Mouse (Mus musculus) kidney, embryonic 15.5 days (tissue): ENCODE data around the gene Slc6a5. TPM values are rescaled to one million over a fixed set of nuclear protein-coding genes. Genes with fewer than 3 reads are reported as not detected.

ENCODE experiments used
- ATAC-seq: fragments of 200-750 bp; cut with Nextera tagmentation; replicated peaks from 2 replicates; pipeline ENCODE4 v1.8.0; 2017; ENCODE audit warnings: moderate TSS enrichment; ENCODE audit not compliant: low FRiP score
- H3K27ac ChIP-seq: fragments of 300-500 bp; sonication (generic); 2 replicates; pipeline ENCODE4 v1.5.1; 2015; ENCODE audit warnings: mild to moderate bottlenecking, inconsistent platforms
- H3K27me3 ChIP-seq: fragments of 300-500 bp; sonication (generic); 2 replicates; pipeline ENCODE4 v1.6.1; 2015; ENCODE audit warnings: inconsistent platforms
- H3K36me3 ChIP-seq: fragments of 300-500 bp; sonication (generic); 2 replicates; pipeline ENCODE4 v1.6.1; 2015; ENCODE audit warnings: inconsistent platforms
- H3K4me1 ChIP-seq: fragments of 300-500 bp; sonication (generic); 2 replicates; pipeline ENCODE4 v1.6.1; 2015; ENCODE audit warnings: inconsistent platforms
- H3K4me2 ChIP-seq: fragments of 300-500 bp; sonication (generic); 2 replicates; pipeline ENCODE4 v1.6.1; 2015; ENCODE audit warnings: moderate library complexity, mild to moderate bottlenecking, inconsistent platforms
- H3K4me3 ChIP-seq: fragments of 300-500 bp; sonication (generic); replicated peaks from 2 replicates; pipeline ENCODE4 v1.5.1; 2015; ENCODE audit warnings: mild to moderate bottlenecking, inconsistent platforms
- H3K9ac ChIP-seq: fragments of 300-500 bp; sonication (generic); 2 replicates; pipeline ENCODE4 v1.6.1; 2015; ENCODE audit warnings: mild to moderate bottlenecking, inconsistent platforms
- H3K9me3 ChIP-seq: fragments of 300-500 bp; sonication (generic); replicated peaks from 2 replicates; pipeline ENCODE4 v1.6.1; 2016; ENCODE audit warnings: inconsistent platforms
- WGBS: fragments of 180-500 bp; shearing (Covaris S2); methylation state at CpG from one replicate; pipeline ENCODE4 v1.1.7; 2015; ENCODE audit warnings: mixed read lengths; 5-methylcytosine and 5-hydroxymethylcytosine counted together
- polyA plus RNA-seq: library from polyadenylated mRNA; unstranded; fragments of >200 nt; fragmentation: Nextera tagmentation; extraction: Ambion mirVana; gene quantifications from 2 replicates; pipeline ENCODE4 v1.2.1, GENCODE M21; 2015

Slc6a5 gene
- polyA plus RNA-seq, 1 experiment from 2014 or later: 0.04 TPM

DNA sequence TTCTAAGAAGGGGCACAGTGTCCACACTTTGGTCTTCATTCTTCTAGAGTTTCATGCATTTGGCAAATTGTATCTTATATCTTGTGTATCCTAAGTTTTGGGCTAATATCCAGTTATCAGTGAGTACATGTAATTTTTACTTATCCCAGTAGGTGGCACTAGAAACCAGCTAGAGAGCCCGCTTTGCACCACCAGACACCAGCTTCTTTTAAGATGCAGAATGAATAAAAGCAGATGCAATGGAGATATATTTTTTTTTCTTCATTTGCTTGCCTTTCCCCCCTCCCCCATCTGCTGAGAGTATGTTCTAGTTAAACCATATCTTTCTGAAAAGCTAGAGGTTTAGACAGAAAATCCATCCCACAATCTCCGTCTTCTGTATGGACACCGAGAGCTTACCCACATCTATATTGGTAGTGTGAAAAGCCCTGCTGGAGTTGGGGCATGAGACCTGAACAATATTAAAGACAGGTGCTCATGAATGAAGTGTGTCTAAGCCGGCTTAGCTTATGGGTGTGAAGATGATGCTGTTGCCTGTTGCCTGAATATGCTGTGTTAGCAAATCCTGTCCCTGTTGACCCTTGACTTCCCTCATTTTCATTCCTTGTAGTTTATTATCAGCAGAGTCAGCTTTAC lies 43.7 kb downstream of the Slc6a5 start:
- no peaks in the 10 kb centered on the region for H3K9me3 ChIP-seq
- no peaks in the 10 kb centered on the region for H3K27me3 ChIP-seq
- no peak overlapping the region for H3K4me3 ChIP-seq
- H3K36me3 ChIP-seq: no peaks in the 10 kb centered on the region
- no peak overlapping the region for H3K4me2 ChIP-seq
- H3K4me1 ChIP-seq: peaks cover 23% of the 10 kb centered on the region
- no peak overlapping the region for H3K9ac ChIP-seq
- H3K27ac ChIP-seq: no peak overlapping the region
- 51% methylated on average over 4 of the region's 4 CpGs for WGBS
- ATAC-seq: no peak

DNA sequence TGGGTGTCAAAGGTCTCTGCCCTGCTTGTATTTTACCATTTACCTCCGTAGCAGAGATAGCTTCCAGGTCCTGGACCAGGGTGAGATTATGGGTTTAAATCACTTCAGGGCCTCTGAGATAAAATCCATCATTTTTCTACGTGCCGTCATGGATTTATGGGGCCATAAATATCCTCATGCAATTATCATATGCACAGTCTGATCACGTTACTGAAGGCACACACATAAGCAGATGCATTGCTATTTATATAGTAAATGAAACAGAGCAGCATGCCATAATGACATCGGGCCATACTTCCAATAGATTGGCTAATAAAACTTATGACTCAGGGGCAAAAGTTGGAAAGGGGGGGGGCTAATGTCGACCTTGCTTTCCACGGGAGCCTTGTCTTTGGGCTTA lies 44.9 kb downstream of the Slc6a5 start:
- no peaks in the 10 kb centered on the region for H3K27me3 ChIP-seq
- WGBS: 18% methylated on average over 7 of the region's 7 CpGs
- H3K9ac ChIP-seq: no peak overlapping the region
- H3K4me2 ChIP-seq: no peak overlapping the region
- no peaks in the 10 kb centered on the region for H3K9me3 ChIP-seq
- ATAC-seq: no peak
- peaks cover 23% of the 10 kb centered on the region for H3K4me1 ChIP-seq
- H3K27ac ChIP-seq: no peak overlapping the region
- no peak overlapping the region for H3K4me3 ChIP-seq
- H3K36me3 ChIP-seq: no peaks in the 10 kb centered on the region

DNA sequence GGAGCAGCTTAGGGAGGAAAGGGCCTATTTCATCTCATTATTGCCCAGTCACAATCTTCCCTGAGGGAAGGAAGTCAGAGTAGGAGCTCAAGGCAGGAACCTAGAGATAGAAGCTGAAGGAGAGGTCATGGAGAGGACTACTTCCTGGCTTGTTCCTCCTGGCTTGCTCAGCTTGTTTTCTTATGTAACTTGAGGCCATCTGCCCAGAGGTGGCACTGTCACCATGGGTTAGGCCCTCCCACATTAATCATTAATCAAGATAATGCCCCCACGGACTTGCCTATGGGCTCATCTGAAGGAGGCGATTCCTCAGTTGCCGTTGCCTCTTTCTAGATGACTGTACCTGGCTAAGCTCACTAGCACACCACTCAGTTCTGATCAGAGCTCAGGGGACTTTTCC lies 47.2 kb downstream of the Slc6a5 start:
- Histone ChIP-seq H3K36me3 (no peaks in the 10 kb centered on the region), H3K27ac (peak overlapping the region; percentile 41; the same call in 1 of the 2 replicates), H3K4me2 (no peak overlapping the region), H3K4me3 (no peak overlapping the region), H3K9me3 (no peaks in the 10 kb centered on the region), H3K9ac (no peak overlapping the region), H3K27me3 (no peaks in the 10 kb centered on the region), H3K4me1 (peaks cover 23% of the 10 kb centered on the region)
- ATAC-seq: peak; percentile 80
- WGBS: 14% methylated on average over 3 of the region's 3 CpGs

DNA sequence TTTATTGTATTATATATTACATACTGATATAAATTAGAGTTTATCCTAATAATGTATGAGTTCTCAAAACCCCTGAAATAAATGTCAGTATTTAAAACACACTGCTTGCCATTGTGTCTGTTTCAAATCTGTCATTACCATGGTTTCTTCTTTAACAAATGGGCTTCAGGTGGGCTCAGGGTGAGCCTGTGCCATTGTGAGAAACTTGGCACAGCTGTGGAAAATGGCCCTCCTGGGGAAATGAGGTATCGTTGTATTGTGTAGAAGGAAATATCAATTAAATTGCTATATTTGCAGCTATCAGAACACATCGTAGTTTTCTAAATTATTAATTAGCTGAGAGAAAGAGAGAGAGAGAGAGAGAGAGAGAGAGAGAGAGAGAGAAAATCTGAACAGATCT lies 53.8 kb downstream of the Slc6a5 start:
- no peak overlapping the region for H3K4me2 ChIP-seq
- H3K4me3 ChIP-seq: no peak overlapping the region
- no peak overlapping the region for H3K9ac ChIP-seq
- no peaks in the 10 kb centered on the region for H3K9me3 ChIP-seq
- no peaks in the 10 kb centered on the region for H3K4me1 ChIP-seq
- no peaks in the 10 kb centered on the region for H3K27me3 ChIP-seq
- no peak overlapping the region for H3K27ac ChIP-seq
- H3K36me3 ChIP-seq: no peaks in the 10 kb centered on the region
- 89% methylated on average over 2 of the region's 2 CpGs for WGBS
- ATAC-seq: no peak

DNA sequence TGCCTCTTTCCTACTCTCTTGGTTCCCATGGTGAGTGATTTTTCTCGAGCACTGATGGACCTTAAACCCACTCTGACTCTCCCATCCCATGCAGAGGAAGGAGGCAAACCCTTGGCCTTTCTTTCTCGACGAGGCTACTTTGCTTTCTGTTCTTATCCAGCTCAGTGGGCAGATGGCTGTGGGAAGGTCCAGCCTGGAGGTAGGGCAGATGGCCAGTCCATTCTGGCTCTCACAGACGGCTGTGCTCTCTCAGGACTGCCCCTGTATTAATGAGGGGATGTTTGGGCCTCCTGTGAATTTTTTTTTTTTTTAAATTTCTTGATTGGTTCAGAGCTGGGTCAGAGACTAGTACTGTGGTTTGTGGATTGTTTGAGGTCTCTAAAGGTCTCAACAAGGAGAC lies 59.6 kb downstream of the Slc6a5 start:
- H3K27me3 ChIP-seq: peaks cover 13% of the 10 kb centered on the region
- H3K9ac ChIP-seq: no peak overlapping the region
- no peak for ATAC-seq
- H3K9me3 ChIP-seq: no peaks in the 10 kb centered on the region
- no peak overlapping the region for H3K4me2 ChIP-seq
- no peak overlapping the region for H3K27ac ChIP-seq
- no peaks in the 10 kb centered on the region for H3K36me3 ChIP-seq
- no peak overlapping the region for H3K4me3 ChIP-seq
- WGBS: 50% methylated on average over 4 of the region's 4 CpGs
- peaks cover 5% of the 10 kb centered on the region for H3K4me1 ChIP-seq

DNA sequence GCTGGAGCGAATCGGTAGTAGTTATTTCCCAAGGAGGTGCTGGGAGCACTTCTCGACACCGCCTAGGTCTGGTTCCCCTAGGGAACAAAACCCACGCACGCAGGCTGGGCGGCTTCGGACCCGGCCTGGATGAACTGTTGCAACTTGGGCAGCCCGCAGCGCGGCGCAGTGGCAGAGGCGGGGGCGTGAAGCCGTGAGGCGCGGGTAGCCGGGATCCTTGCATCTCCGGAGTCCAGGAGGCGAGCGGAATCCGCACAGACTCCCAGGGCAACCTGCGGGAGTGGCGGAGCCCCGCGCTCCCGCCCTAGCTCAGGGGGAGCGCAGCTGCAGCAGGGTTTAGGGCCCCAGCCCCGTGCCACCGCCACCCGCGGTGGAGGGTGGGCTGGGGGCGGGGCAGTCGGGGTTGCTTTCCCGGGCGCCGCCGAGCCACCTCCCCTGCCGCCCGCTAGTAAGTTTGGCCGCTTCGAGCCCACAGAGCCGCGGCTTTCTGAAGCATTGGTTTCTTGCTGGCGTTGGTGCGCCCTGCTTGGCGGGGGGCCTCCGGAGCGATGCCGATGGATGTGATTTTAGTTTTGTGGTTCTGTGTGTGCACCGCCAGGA lies 65.0 kb downstream of the Slc6a5 start, which contains the start of gene Nell1:
TSS of gene Nell1 (plus strand) at position 24 of the 600 bp plus-strand sequence.
- H3K36me3 ChIP-seq: no peaks in the 10 kb centered on the region
- WGBS: under 1% methylated on average over 52 of the region's 52 CpGs
- H3K4me1 ChIP-seq: peaks cover 31% of the 10 kb centered on the region
- peak within 1 kb of the TSS; percentile 95 for H3K4me2 ChIP-seq
- no peak within 1 kb of the TSS for H3K27ac ChIP-seq
- H3K9ac ChIP-seq: peak within 1 kb of the TSS; percentile 50
- H3K27me3 ChIP-seq: peaks cover 56% of the 10 kb centered on the region
- H3K4me3 ChIP-seq: peak within 1 kb of the TSS; percentile 59
- ATAC-seq: peak; percentile 62
- H3K9me3 ChIP-seq: no peaks in the 10 kb centered on the region

DNA sequence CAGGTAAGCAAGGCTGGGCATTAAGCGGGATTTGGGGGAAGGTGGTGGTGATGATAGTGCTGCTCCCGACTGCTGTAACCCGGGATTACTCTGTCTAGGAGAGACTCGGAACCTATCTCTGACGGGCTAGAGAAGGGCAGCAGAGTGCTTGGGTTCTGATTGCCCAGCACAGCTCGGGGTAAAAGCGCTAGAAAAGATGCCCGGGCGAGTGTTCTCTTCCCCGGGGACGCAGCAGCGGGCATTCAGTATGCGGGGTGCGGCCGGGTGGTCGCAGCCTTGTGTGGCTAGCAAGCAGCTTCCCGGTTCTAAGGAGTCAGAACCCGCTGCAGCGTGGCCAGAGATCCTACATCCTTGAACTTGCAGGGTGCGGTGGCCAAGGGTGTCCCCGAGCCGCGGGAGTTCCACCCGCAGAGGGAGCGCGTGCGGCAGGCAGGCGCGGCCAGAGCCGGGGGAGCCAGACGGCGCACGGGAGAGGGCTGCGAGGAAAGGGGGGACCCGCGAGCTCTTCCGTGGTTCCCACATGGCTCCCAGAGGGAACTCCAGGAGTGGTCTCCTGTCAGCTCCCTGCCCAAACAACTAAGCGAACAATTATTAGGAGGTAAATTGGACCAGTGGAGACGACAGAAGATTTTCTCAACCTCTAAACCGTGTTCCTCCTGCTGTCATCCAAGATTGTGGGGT lies 65.6 kb downstream of the Slc6a5 start:
- no peaks in the 10 kb centered on the region for H3K36me3 ChIP-seq
- WGBS: under 1% methylated on average over 40 of the region's 40 CpGs
- no peak overlapping the region for H3K27ac ChIP-seq
- peaks cover 56% of the 10 kb centered on the region for H3K27me3 ChIP-seq
- H3K4me3 ChIP-seq: peak overlapping the region; percentile 59
- peak overlapping the region; percentile 50 for H3K9ac ChIP-seq
- H3K9me3 ChIP-seq: no peaks in the 10 kb centered on the region
- peak; percentile 55 for ATAC-seq
- peaks cover 31% of the 10 kb centered on the region for H3K4me1 ChIP-seq
- peak overlapping the region; percentile 95 for H3K4me2 ChIP-seq

DNA sequence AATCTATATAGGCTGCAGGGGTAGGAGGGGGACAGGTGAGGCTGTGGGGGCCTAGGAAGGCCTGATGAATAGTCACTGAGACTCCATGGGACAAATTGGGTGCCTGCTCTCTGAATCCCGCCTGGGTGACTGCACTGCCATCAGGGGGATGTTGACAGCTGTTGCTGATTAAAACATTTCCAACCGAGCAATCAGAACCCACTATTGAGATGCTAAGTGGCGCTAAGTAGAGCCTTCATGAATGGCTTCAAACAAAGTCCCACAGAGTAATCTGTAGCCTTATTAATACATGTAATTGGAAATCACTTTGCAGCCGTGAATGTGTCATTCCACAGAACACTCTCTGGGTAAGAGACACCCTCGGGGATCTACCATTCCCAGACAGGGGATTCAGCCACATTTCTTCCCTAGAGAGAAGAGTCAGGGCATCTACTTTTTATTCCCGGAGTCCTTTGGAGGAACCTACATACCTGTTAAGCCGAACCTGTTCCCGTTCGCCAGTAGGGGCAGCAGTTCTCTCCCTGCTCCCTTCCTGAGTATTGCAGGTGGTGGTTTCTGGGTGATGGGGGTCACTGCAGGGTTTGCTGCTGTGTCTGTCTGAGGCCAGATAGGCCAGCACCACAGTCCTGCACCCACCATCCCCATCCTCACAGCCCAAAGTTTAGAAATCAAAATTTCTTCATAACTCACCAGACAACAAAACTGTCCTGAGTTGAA lies 71.7 kb downstream of the Slc6a5 start:
- H3K36me3 ChIP-seq: no peaks in the 10 kb centered on the region
- H3K4me3 ChIP-seq: no peak overlapping the region
- H3K9me3 ChIP-seq: no peaks in the 10 kb centered on the region
- H3K27me3 ChIP-seq: peaks cover 21% of the 10 kb centered on the region
- 33% methylated on average over 9 of the region's 9 CpGs for WGBS
- no peak overlapping the region for H3K4me2 ChIP-seq
- no peak overlapping the region for H3K27ac ChIP-seq
- no peak overlapping the region for H3K9ac ChIP-seq
- no peak for ATAC-seq
- H3K4me1 ChIP-seq: peaks cover 17% of the 10 kb centered on the region

DNA sequence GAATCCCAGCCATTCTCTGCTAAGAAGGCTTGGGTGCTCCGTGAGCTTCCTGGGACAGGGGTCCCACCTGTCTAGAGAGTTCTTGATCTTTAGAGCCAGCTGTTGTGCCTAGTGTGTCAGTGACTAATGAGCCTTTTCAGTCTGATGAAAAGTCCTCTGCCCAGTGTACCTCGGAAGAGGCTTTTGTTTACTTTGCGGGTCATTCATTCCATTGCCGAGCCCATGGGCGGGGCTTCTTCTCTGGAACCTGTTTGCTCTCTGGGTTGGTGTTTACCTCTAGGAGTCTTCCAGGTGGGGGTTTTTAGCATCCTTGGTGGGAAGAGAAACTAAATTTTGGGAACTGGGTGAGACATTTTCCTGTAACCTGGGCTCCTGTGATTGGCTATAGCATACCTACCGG lies 74.8 kb downstream of the Slc6a5 start:
- H3K4me1 ChIP-seq: peaks cover 13% of the 10 kb centered on the region
- WGBS: 25% methylated on average over 6 of the region's 6 CpGs
- no peaks in the 10 kb centered on the region for H3K36me3 ChIP-seq
- H3K9ac ChIP-seq: no peak overlapping the region
- ATAC-seq: peak; percentile 52
- no peaks in the 10 kb centered on the region for H3K9me3 ChIP-seq
- no peaks in the 10 kb centered on the region for H3K27me3 ChIP-seq
- H3K27ac ChIP-seq: no peak overlapping the region
- H3K4me3 ChIP-seq: no peak overlapping the region
- H3K4me2 ChIP-seq: peak overlapping the region; percentile 25; the same call in 1 of the 2 replicates

DNA sequence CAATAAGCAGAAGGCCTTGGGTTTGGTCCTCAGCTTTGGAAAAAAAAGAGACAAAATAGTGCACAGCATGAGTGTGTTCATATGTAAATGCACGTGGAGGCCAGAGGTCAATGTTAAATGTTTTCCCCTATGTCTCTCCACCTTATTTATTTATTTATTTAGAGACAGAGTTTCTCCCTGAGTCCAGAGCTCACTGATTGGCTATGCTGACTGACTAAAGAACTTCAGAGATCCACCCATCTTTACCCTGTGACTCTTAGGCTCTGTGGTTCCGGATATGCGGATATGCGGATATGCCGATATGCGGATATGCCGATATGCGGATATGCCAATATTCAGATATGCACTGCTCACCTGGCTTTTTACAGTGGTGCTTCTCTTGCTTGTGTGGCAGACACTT lies 76.0 kb downstream of the Slc6a5 start:
- 92% methylated on average over 8 of the region's 8 CpGs for WGBS
- no peak overlapping the region for H3K4me3 ChIP-seq
- no peak overlapping the region for H3K9ac ChIP-seq
- no peak for ATAC-seq
- no peaks in the 10 kb centered on the region for H3K36me3 ChIP-seq
- no peak overlapping the region for H3K27ac ChIP-seq
- H3K9me3 ChIP-seq: no peaks in the 10 kb centered on the region
- no peaks in the 10 kb centered on the region for H3K27me3 ChIP-seq
- peaks cover 13% of the 10 kb centered on the region for H3K4me1 ChIP-seq
- no peak overlapping the region for H3K4me2 ChIP-seq

DNA sequence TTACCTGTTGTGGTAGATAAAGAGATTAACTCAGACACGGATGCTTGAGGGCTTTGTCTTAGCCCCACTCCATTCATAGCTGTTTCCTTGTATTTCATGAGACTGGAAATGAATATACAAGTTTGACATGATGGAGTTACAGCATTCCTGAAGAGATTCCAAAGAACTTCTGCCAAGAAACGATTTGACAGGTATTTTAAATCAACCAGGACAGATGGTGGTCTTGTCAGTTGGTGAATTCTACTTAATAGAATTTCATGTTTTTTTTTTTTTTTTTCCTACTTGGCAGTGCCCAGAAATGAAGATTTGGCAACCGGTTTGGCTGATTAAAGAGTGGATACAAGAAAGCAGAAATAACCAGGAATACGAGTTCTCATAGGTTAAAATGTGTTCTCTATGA lies 89.4 kb downstream of the Slc6a5 start:
- 79% methylated on average over 4 of the region's 4 CpGs for WGBS
- no peaks in the 10 kb centered on the region for H3K36me3 ChIP-seq
- no peak overlapping the region for H3K4me2 ChIP-seq
- no peak overlapping the region for H3K9ac ChIP-seq
- H3K4me3 ChIP-seq: no peak overlapping the region
- no peak for ATAC-seq
- no peaks in the 10 kb centered on the region for H3K9me3 ChIP-seq
- no peaks in the 10 kb centered on the region for H3K4me1 ChIP-seq
- no peak overlapping the region for H3K27ac ChIP-seq
- H3K27me3 ChIP-seq: no peaks in the 10 kb centered on the region

DNA sequence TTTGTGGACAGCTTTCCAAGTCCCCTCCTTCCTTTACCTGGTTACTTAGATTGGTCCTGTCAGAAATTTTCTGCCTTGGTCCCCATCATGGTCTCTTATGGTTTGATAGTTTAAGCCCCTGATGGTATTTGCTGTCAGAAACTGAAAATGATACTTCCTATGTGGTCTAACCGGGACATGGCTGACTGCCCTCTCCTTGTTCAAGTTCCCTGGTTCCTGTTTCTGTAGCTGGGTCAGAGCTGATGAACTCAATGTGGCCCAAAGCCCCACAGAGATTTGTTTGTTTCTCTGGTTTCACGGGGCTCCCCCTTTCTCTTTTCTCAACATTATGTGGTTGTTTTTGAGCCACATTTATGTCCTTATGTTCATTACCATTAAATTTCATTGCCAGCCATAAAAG lies 95.3 kb downstream of the Slc6a5 start:
- WGBS: 7% methylated on average over 2 of the region's 2 CpGs
- ATAC-seq: peak; percentile 54; the same call in 1 of the 2 replicates
- no peaks in the 10 kb centered on the region for H3K9me3 ChIP-seq
- no peaks in the 10 kb centered on the region for H3K27me3 ChIP-seq
- H3K27ac ChIP-seq: no peak overlapping the region
- H3K4me1 ChIP-seq: peaks cover 18% of the 10 kb centered on the region
- H3K4me3 ChIP-seq: no peak overlapping the region
- no peaks in the 10 kb centered on the region for H3K36me3 ChIP-seq
- H3K9ac ChIP-seq: no peak overlapping the region
- no peak overlapping the region for H3K4me2 ChIP-seq
